Mouse (Mus musculus) embryo, embryonic 10.5 days (tissue): ENCODE data around the gene Chchd10.
A peak's percentile ranks its signal among the peaks of the same experiment; 100 is the strongest.

Experiments used
- DNase-seq: peaks from one replicate; pipeline ENCODE4 v3.0.0-alpha.2; 2015; ENCODE audit warnings: low spot score

The Chchd10 gene

DNA sequence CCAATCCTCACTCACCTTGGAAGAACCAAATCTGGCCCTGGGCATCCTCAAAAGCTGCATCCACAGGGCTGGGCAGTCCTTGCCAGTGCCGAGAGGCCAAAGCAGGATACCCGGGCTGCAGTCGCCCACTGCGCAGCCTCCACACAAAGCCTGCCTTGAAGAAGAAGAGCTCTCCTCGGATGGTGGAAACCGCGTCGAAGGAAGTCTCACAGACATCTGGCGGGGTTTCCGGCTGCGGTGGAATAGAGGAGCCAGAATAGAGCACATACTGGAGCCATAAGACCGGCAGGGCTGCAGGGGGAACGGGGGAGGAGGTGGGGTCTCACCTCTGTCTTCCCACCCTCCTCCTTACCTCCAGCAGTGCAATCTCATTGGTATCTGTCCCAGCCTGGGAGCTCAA, 6.5 kb upstream of the Chchd10 start:
- no peak for DNase-seq

- no peak for DNase-seq
Observed at GRCm38 (mm10) chr10:75930304-75930703, 2.6 kb upstream of the Chchd10 start.

DNA sequence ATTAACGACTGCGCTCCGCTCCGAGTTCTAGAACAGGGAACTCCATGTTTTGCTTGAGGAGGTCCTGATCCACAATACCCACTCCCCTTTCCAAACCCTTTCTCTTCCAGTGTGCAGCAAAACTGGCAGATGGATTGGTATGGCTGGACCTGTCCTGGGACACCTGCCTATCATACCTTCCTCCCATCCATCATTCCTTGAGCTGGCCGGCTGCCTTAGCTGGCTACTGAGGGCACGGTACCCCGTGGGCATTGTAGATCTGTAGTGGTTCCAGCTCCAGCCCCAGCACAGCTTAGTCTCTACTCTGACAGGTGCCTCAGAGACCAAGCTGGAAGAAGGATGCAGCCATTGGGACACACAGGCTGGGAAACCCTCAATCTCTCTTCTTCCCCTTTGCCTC, 1.6 kb upstream of the Chchd10 start:
- no peak for DNase-seq

DNA sequence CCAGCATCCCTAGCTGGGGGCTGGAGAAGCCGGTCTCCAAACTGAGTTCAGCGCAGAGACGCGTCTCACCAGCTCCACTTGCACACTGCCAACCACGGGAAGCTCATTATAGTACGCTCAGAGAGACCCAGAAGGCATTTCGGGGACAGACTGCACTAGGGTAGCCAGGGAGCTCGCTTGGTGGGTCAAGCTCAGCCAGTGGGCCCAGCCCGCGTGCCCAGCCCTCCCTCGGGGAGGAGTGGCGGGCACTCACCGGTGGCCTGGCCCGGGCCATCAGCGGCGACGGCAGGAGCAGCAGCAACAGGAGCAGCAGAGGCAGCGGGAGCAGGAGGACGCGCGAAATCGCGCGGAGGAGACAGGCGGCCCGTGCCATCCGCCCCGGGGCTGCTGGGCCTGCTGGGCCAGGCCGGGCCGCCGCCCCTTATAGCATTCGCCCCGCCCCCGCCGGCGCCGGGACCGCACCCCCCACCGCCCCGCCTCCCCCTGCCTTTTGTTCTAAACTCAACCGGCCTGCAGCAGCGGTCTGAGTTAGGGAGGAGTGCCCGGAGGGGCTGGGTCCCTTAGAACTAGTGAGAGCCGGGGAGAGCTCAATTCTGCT, 750 bp upstream of the Chchd10 start:
- peak; percentile 79 for DNase-seq

- no peak for DNase-seq
Observed at GRCm38 (mm10) chr10:75934991-75935390, 2.1 kb downstream of the Chchd10 start.

- DNase-seq = peak; percentile 90
Observed at GRCm38 (mm10) chr10:75935680-75936541, 3.0 kb downstream of the Chchd10 start, which contains the start of gene Mmp11. Gene Mmp11, minus strand, starts transcription at chr10:75936496.

GRCm38 (mm10) chr10:75936909-75937667, 4.2 kb downstream of the Chchd10 start:
- DNase-seq = no peak

DNA sequence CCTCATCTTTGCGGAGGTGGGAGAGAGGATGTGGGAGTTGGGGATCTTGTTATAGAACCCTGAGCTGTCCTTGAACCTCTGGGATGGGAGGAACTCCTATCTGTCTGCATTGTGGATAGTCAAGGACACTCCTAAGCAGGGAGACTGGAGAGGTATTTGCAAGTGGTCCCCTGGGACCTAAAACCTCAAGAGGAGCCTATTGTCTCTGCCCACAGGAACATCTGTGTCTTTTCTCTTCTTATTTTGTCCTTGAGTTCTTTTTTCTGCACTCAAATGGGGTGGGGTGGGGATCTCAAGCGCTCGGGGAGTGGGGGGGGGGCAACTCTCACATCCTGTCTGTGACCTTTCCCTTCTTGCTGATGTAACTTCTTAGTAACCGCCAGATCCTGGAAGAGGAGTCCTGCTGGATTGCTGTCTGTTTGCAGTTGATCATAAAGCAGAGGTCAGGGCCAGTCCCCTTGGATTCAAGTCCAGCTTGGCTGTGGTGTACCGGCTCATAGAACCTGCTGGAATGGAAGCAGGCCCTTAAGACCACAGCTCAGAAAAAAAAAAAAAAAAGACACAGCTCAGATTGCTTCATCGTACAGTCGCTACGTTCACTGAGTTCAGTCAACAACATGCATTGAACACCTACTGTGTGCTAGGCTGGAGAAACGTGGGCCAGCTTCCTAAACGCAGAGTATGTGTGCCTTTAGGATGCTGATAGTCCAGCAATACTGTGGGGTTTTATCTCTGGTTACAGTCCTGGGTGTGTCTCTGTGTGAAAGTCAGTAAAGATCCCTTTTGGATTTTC, 5.1 kb downstream of the Chchd10 start:
- no peak for DNase-seq

GRCm38 (mm10) chr10:75939481-75940234, 6.7 kb downstream of the Chchd10 start:
- no peak for DNase-seq

DNA sequence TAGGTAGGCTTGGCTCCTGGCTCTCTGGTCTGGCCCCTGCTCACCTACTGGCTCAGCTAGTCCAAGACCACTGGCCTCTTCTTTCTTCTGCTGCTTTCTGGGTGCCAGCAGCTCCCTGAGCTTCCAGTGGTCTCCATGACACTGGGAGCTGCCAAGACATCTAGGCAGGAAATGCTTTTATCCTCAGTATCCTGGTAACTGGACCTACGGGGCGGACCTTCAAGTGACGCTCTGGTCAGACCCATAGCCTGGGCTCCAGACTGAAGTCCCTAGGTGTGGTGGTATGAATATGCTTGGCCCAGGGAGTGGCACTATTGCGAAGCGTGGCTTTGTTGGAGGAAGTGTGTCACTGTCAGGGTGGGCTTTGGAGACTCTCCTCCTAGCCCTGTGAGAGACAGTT, 7.6 kb downstream of the Chchd10 start, which contains the start of gene Gm867:
Gene Gm867, minus strand, starts transcription at position 153 of the 400 bp plus-strand sequence.
- no peak for DNase-seq

DNA sequence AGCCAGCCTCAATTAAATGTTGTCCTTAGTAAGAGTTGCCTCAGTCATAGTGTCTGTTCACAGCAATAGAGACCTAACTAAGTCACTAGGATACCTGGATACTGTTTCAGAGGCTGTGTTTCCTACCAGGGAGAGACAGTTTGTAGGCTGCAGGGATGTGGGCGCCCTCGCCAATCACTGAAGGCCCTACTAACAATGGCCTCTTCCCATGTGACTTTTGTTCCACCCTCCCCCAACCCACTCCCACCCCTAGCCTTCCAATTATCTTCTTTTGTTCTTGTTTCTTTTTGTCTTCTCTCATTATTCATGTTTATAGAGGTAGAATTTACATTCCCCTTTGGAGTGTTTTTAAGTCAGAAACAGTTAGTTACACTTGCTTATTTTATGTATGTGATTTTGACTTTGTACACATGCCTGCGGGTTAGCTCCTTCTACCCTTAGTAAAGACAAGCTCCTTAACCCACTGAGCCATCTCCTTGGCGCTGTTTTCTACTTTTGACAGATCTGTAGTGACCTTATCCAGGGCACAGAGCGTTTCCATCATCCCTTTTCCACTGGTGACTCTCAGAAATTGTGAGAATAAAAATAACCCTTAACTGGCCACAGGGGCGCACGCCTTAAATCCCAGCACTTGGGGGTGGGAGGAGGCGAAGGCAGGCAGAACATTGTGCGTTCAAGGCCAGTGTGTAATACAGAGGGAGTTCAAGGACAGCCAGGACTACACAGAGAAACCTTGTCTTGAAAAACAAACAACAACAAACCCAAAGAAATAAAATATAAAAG, 8.3 kb downstream of the Chchd10 start:
- no peak for DNase-seq

GRCm38 (mm10) chr10:75942736-75943477, 10.0 kb downstream of the Chchd10 start, which contains the start of gene Vpreb3:
Gene Vpreb3, plus strand, starts transcription at chr10:75943057.
- DNase-seq = no peak

GRCm38 (mm10) chr10:75944066-75944772, 11.3 kb downstream of the Chchd10 start:
- DNase-seq = peak; percentile 47

DNA sequence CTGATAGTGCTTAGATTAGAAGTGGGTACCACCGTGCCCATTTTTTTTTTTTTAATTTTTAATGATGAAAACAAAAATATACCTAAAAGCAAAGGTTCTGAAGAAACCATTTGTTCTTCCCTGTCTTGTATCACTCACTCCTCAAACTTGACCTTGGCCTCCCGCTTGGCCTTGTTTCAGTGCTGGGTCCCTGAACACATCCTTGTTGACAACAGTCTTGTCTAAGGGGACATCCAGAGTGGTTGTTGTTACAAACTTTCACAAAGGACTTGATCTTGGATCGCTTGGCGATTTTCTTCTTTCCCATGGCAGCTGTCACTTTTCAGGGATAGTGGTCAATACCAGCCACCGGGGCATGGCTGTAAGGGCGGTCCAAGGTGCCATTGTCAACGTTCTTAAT, 12.3 kb downstream of the Chchd10 start:
- DNase-seq = no peak

DNA sequence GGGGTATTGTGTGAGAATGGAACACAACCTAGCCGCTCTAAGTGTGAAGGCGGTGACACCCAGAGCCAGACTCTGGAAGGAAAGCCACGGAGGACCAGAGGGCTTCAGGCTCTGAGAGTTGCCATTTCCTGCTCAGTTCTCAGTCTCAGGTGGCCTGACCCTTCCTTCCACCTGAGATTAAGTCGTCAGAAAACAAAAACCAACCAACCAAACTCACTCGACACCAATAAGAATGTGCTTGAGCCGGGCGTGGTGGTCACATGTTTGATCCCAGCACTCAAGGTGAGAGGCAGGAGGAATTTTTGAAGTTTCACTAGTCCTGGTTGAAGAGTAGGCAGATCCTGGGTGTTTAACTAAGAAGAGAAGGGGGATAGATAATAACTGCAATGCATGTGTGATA, 13.0 kb downstream of the Chchd10 start:
- no peak for DNase-seq

- no peak for DNase-seq
Observed at GRCm38 (mm10) chr10:75948079-75948478, 15.1 kb downstream of the Chchd10 start.

GRCm38 (mm10) chr10:75949053-75950045, 16.4 kb downstream of the Chchd10 start:
- DNase-seq = no peak
